Mouse (Mus musculus) liver, embryonic 11.5 days (tissue): Measurements from ENCODE around the gene Eml1. TPM values are rescaled to one million over a fixed set of nuclear protein-coding genes. Genes with fewer than 3 reads are reported as not detected.

Source experiments
- ATAC-seq: fragments of 200-750 bp; cut with Nextera tagmentation; replicated peaks from 2 replicates; pipeline ENCODE4 v1.8.0; 2017; ENCODE audit warnings: moderate number of reproducible peaks, mild to moderate bottlenecking, moderate TSS enrichment, moderate library complexity; ENCODE audit not compliant: low FRiP score
- DNase-seq: peaks from one replicate; pipeline ENCODE4 v3.0.0-alpha.2; 2017; ENCODE audit warnings: low spot score
- H3K27ac ChIP-seq: fragments of 300-500 bp; sonication (generic); 2 replicates; pipeline ENCODE4 v1.5.1; 2014; ENCODE audit warnings: mild to moderate bottlenecking, low read depth, low read length, control low read depth
- H3K27me3 ChIP-seq: fragments of 300-500 bp; sonication (generic); replicated peaks from 2 replicates; pipeline ENCODE4 v1.6.1; 2014; ENCODE audit warnings: low read length, mixed read lengths; ENCODE audit not compliant: control insufficient read depth, insufficient read depth
- H3K36me3 ChIP-seq: fragments of 300-500 bp; sonication (generic); 2 replicates; pipeline ENCODE4 v1.6.1; 2014; ENCODE audit warnings: mild to moderate bottlenecking, low read length, moderate library complexity, mixed read lengths; ENCODE audit not compliant: control insufficient read depth, insufficient read depth
- H3K4me1 ChIP-seq: fragments of 300-500 bp; sonication (generic); replicated peaks from 2 replicates; pipeline ENCODE4 v1.6.1; 2014; ENCODE audit warnings: low read length, mixed read lengths; ENCODE audit not compliant: control insufficient read depth, insufficient read depth
- H3K4me2 ChIP-seq: fragments of 300-500 bp; sonication (generic); 2 replicates; pipeline ENCODE4 v1.6.1; 2014; ENCODE audit warnings: mild to moderate bottlenecking, control low read depth, moderate library complexity
- H3K4me3 ChIP-seq: fragments of 300-500 bp; sonication (generic); 2 replicates; pipeline ENCODE4 v1.5.1; 2014; ENCODE audit warnings: low read depth, low read length, control low read depth
- H3K9ac ChIP-seq: fragments of 300-500 bp; sonication (generic); 2 replicates; pipeline ENCODE4 v1.6.1; 2014; ENCODE audit warnings: low read depth, low read length, control low read depth
- H3K9me3 ChIP-seq: fragments of 300-500 bp; sonication (generic); 2 replicates; pipeline ENCODE4 v1.6.1; 2016; ENCODE audit warnings: low read length, inconsistent platforms, mixed read lengths; ENCODE audit not compliant: control insufficient read depth
- WGBS: fragments of 180-500 bp; shearing (Covaris S2); extraction: QIAGEN DNeasy Blood & Tissue Kit; methylation state at CpG from one replicate; pipeline ENCODE4 v1.1.7; 2014; 5-methylcytosine and 5-hydroxymethylcytosine counted together
- polyA plus RNA-seq: library from polyadenylated mRNA; unstranded; fragments of >200 nt; fragmentation: Nextera tagmentation; extraction: Ambion mirVana; gene quantifications from 2 replicates; pipeline ENCODE4 v1.2.1, GENCODE M21; 2014

Gene Eml1
- polyA plus RNA-seq, 1 experiment from 2014 or later = 14.8 TPM

DNA sequence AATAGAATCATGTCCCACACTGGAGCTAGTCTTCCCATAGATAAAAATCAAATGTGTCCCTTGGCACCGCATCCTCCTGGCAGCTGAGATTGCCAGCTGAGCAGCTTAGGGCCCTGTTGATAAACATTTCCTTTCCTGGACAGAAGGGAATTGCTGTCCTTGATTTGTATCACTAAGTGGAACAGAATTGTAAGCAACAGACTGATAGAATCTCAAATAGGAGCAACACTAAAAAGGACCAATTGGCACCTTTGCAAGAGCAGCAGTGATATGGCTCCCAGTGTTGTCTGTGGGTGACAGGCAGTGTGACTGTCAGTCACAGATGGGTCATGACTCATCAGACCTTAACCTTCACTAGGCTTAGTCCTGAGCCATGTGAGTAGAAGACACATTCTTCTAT lies 213.0 kb downstream of the Eml1 start:
- no peaks in the 10 kb centered on the region for H3K27me3 ChIP-seq
- no peak for ATAC-seq
- H3K9ac ChIP-seq = no peak overlapping the region

More for the DNA sequence above, 213.0 kb downstream of the Eml1 start:
- no peak overlapping the region for H3K4me2 ChIP-seq
- H3K4me3 ChIP-seq = no peak overlapping the region
- no peak for DNase-seq
- 73% methylated on average over 1 of the region's 1 CpGs for WGBS
- H3K9me3 ChIP-seq = no peaks in the 10 kb centered on the region
- no peaks in the 10 kb centered on the region for H3K4me1 ChIP-seq
- H3K36me3 ChIP-seq = peaks cover 3% of the 10 kb centered on the region; the same call in 1 of the 2 replicates
- no peak overlapping the region for H3K27ac ChIP-seq

Other genes with a start within 250 kb of the Eml1 start
- 73.3 and 77.0 TPM in 2 replicates for gene Setd3, start 191.6 kb upstream of the Eml1 start, polyA plus RNA-seq
- 4.3 and 5.2 TPM in 2 replicates for gene Ccnk, start 191.4 kb upstream of the Eml1 start, polyA plus RNA-seq
- 5.9 and 7.4 TPM in 2 replicates for gene Ccdc85c, start 95.5 kb upstream of the Eml1 start, polyA plus RNA-seq
- gene Hhipl1, start 64.7 kb upstream of the Eml1 start, polyA plus RNA-seq = 0.14 TPM in 1 of 2 replicates, not detected in the other
- gene Cyp46a1, start 36.6 kb upstream of the Eml1 start, polyA plus RNA-seq = 1.0 and 2.2 TPM in 2 replicates
- 27.3 and 29.7 TPM in 2 replicates for gene Evl, start 183.8 kb downstream of the Eml1 start, polyA plus RNA-seq